Mouse (Mus musculus): ENCODE measurements around the gene Abca6. TPM values are rescaled to one million over a fixed set of nuclear protein-coding genes. Genes with fewer than 3 reads are reported as not detected.

The Abca6 gene
- polyA plus RNA-seq, 1 experiment: not detected

DNA sequence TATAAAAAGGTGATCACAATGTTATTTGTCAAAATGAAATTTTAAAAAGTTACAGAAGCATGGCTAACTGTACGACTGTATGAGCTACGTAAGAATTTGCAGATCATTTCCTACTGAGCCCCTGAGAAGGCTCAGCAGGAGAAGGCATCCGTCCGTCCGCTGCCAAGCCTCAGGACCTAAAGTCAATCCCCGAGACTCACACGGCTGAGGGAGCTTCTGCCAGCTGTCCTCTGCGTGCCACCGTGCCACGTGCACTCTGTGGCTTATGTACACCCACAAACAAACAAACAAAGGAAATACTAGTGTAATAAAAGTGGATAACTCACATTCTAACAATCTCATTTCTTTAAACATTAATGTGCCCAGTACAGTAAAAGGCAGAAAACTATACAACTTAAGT lies 33.3 kb upstream of the Abca6 start:
- Histone ChIP-seq H3K79me2 (ENCODE audit: control insufficient read depth, insufficient read depth) (no peaks in the 10 kb centered on the region), H3K79me3 (ENCODE audit: low read depth) (no peaks in the 10 kb centered on the region), H3K27me3 (ENCODE audit: control insufficient read depth, insufficient read depth, insufficient read length) (no peaks in the 10 kb centered on the region), H3K4me3 (ENCODE audit: insufficient read depth, poor library complexity, severe bottlenecking) (no peak overlapping the region), H3ac (ENCODE audit: control insufficient read depth, insufficient read length, low read depth) (no peak overlapping the region), H3K36me3 (ENCODE audit: control insufficient read depth, insufficient read depth) (peaks cover 6% of the 10 kb centered on the region)
- TF ChIP-seq MAX (IDR thresholded peaks at IDR 0.05) (no peak), FOSL1 (IDR thresholded peaks at IDR 0.05; ENCODE audit: insufficient read depth, low read length, poor library complexity, severe bottlenecking) (no peak), MYOD1 (IDR thresholded peaks at IDR 0.05; ENCODE audit: control insufficient read depth, insufficient read length, low read depth) (no peak), MYOG (IDR thresholded peaks at IDR 0.05; ENCODE audit: control insufficient read depth, extremely low read depth, insufficient read length) (no peak), CEBPB (IDR thresholded peaks at IDR 0.05; ENCODE audit: low read depth) (no peak), USF1 (IDR thresholded peaks at IDR 0.05; ENCODE audit: low read depth) (no peak), CTCF (IDR thresholded peaks at IDR 0.05; ENCODE audit: control insufficient read depth, insufficient read depth, insufficient read length) (no peak)

- Histone ChIP-seq H3K79me3 (ENCODE audit: low read depth) (no peaks in the 10 kb centered on the region), H3K36me3 (ENCODE audit: control insufficient read depth, insufficient read depth) (peaks cover 6% of the 10 kb centered on the region), H3ac (ENCODE audit: control insufficient read depth, insufficient read length, low read depth) (no peak overlapping the region), H3K79me2 (ENCODE audit: control insufficient read depth, insufficient read depth) (no peaks in the 10 kb centered on the region), H3K27me3 (ENCODE audit: control insufficient read depth, insufficient read depth, insufficient read length) (no peaks in the 10 kb centered on the region), H3K4me3 (ENCODE audit: insufficient read depth, poor library complexity, severe bottlenecking) (no peak overlapping the region)
- TF ChIP-seq USF1 (IDR thresholded peaks at IDR 0.05; ENCODE audit: low read depth): no peak
- no peak for TF ChIP-seq CEBPB (IDR thresholded peaks at IDR 0.05; ENCODE audit: low read depth)
- no peak for TF ChIP-seq MYOG (IDR thresholded peaks at IDR 0.05; ENCODE audit: control insufficient read depth, extremely low read depth, insufficient read length)
- TF ChIP-seq FOSL1 (IDR thresholded peaks at IDR 0.05; ENCODE audit: insufficient read depth, low read length, poor library complexity, severe bottlenecking): no peak
- no peak for TF ChIP-seq CTCF (IDR thresholded peaks at IDR 0.05; ENCODE audit: control insufficient read depth, insufficient read depth, insufficient read length)
- no peak for TF ChIP-seq MAX (IDR thresholded peaks at IDR 0.05)
These were observed 32.7 kb upstream of the Abca6 start for GRCm38 (mm10) chr11:110284185-110284787.

- TF ChIP-seq MYOG (IDR thresholded peaks at IDR 0.05; ENCODE audit: control insufficient read depth, extremely low read depth, insufficient read length): no peak
- no peak for TF ChIP-seq MYOD1 (IDR thresholded peaks at IDR 0.05; ENCODE audit: control insufficient read depth, insufficient read length, low read depth)
- TF ChIP-seq CTCF (IDR thresholded peaks at IDR 0.05; ENCODE audit: control insufficient read depth, insufficient read depth, insufficient read length): no peak
- no peak for TF ChIP-seq USF1 (IDR thresholded peaks at IDR 0.05; ENCODE audit: low read depth)
- TF ChIP-seq FOSL1 (IDR thresholded peaks at IDR 0.05; ENCODE audit: insufficient read depth, low read length, poor library complexity, severe bottlenecking): no peak
- TF ChIP-seq MAX (IDR thresholded peaks at IDR 0.05): no peak
- TF ChIP-seq CEBPB (IDR thresholded peaks at IDR 0.05; ENCODE audit: low read depth): no peak
- no peaks in the 10 kb centered on the region for H3K79me2 ChIP-seq (ENCODE audit: control insufficient read depth, insufficient read depth)
- no peak overlapping the region for H3K4me3 ChIP-seq (ENCODE audit: insufficient read depth, poor library complexity, severe bottlenecking)
These were observed 23.2 kb upstream of the Abca6 start for GRCm38 (mm10) chr11:110274794-110275193.

DNA sequence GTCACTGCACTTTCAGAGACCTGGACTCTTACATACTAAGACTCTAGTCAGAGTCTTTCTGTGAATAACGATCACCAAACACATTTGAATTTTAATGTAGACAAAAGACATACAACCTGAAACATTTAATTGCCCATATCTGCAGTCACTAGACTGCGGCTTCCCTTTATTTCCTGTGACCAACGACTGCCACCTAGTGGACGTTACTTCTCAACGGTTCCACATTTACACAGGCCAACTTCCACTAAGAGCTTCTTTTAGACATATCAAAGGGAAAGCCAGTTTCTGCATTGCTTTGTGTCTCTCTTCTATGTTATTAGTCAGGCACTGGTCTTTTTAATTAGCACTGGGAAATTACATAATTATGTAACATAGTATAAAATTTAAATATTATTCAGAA lies 20.2 kb upstream of the Abca6 start:
- H3K79me2 ChIP-seq (ENCODE audit: control insufficient read depth, insufficient read depth): no peaks in the 10 kb centered on the region
- TF ChIP-seq MYOG (IDR thresholded peaks at IDR 0.05; ENCODE audit: control insufficient read depth, extremely low read depth, insufficient read length): no peak
- TF ChIP-seq CTCF (IDR thresholded peaks at IDR 0.05; ENCODE audit: control insufficient read depth, insufficient read depth, insufficient read length): peak; percentile 45
- no peak overlapping the region for H3K4me3 ChIP-seq (ENCODE audit: insufficient read depth, poor library complexity, severe bottlenecking)
- no peaks in the 10 kb centered on the region for H3K79me3 ChIP-seq (ENCODE audit: low read depth)
- no peaks in the 10 kb centered on the region for H3K27me3 ChIP-seq (ENCODE audit: control insufficient read depth, insufficient read depth, insufficient read length)
- no peaks in the 10 kb centered on the region for H3K36me3 ChIP-seq (ENCODE audit: control insufficient read depth, insufficient read depth)
- no peak overlapping the region for H3ac ChIP-seq (ENCODE audit: control insufficient read depth, insufficient read length, low read depth)

More at GRCm38 (mm10) chr11:110274794-110275193, 23.2 kb upstream of the Abca6 start:
- Histone ChIP-seq H3K79me3 (ENCODE audit: low read depth) (no peaks in the 10 kb centered on the region), H3K36me3 (ENCODE audit: control insufficient read depth, insufficient read depth) (no peaks in the 10 kb centered on the region), H3ac (ENCODE audit: control insufficient read depth, insufficient read length, low read depth) (no peak overlapping the region), H3K27me3 (ENCODE audit: control insufficient read depth, insufficient read depth, insufficient read length) (no peaks in the 10 kb centered on the region)

- H3K36me3 ChIP-seq (ENCODE audit: control insufficient read depth, insufficient read depth): no peaks in the 10 kb centered on the region
- H3K79me3 ChIP-seq (ENCODE audit: low read depth): no peaks in the 10 kb centered on the region
- no peak overlapping the region for H3K4me3 ChIP-seq (ENCODE audit: insufficient read depth, poor library complexity, severe bottlenecking)
- no peak for TF ChIP-seq USF1 (IDR thresholded peaks at IDR 0.05; ENCODE audit: low read depth)
- TF ChIP-seq CTCF (IDR thresholded peaks at IDR 0.05; ENCODE audit: control insufficient read depth, insufficient read depth, insufficient read length): peak; percentile 60
- TF ChIP-seq FOSL1 (IDR thresholded peaks at IDR 0.05; ENCODE audit: insufficient read depth, low read length, poor library complexity, severe bottlenecking): no peak
- H3ac ChIP-seq (ENCODE audit: control insufficient read depth, insufficient read length, low read depth): peak overlapping the region; percentile 40
- no peaks in the 10 kb centered on the region for H3K27me3 ChIP-seq (ENCODE audit: control insufficient read depth, insufficient read depth, insufficient read length)
- H3K79me2 ChIP-seq (ENCODE audit: control insufficient read depth, insufficient read depth): no peaks in the 10 kb centered on the region
These were observed 16.8 kb upstream of the Abca6 start for GRCm38 (mm10) chr11:110268244-110268844.

DNA sequence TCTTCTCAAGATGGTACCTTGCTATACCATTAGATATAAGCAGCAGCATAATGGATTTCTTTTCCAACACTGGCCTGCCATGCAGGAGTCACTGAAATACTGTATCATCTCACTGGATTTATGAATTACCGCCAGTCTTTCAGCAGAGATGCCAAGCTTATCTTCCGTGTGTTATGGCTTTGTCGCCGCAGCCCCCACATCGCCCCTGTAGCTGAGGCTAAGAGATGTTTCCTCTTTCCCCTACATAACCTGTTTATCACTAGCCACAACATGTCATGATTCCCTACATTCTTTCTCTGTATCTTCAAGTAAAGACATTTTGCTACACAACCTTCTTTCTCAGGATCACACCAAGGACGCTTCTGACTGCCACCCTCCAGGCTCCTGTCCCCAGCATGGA lies 15.7 kb upstream of the Abca6 start:
- Histone ChIP-seq H3K79me2 (ENCODE audit: control insufficient read depth, insufficient read depth) (no peaks in the 10 kb centered on the region), H3K36me3 (ENCODE audit: control insufficient read depth, insufficient read depth) (no peaks in the 10 kb centered on the region), H3K79me3 (ENCODE audit: low read depth) (no peaks in the 10 kb centered on the region), H3ac (ENCODE audit: control insufficient read depth, insufficient read length, low read depth) (no peak overlapping the region), H3K4me3 (ENCODE audit: insufficient read depth, poor library complexity, severe bottlenecking) (no peak overlapping the region), H3K27me3 (ENCODE audit: control insufficient read depth, insufficient read depth, insufficient read length) (no peaks in the 10 kb centered on the region)
- no peak for TF ChIP-seq CEBPB (IDR thresholded peaks at IDR 0.05; ENCODE audit: low read depth)
- no peak for TF ChIP-seq CTCF (IDR thresholded peaks at IDR 0.05; ENCODE audit: control insufficient read depth, insufficient read depth, insufficient read length)
- TF ChIP-seq USF1 (IDR thresholded peaks at IDR 0.05; ENCODE audit: low read depth): no peak
- TF ChIP-seq FOSL1 (IDR thresholded peaks at IDR 0.05; ENCODE audit: insufficient read depth, low read length, poor library complexity, severe bottlenecking): no peak
- no peak for TF ChIP-seq MYOD1 (IDR thresholded peaks at IDR 0.05; ENCODE audit: control insufficient read depth, insufficient read length, low read depth)
- TF ChIP-seq MYOG (IDR thresholded peaks at IDR 0.05; ENCODE audit: control insufficient read depth, extremely low read depth, insufficient read length): no peak
- TF ChIP-seq MAX (IDR thresholded peaks at IDR 0.05): no peak

All from C2C12 (cell line).